Mouse (Mus musculus): Measurements from ENCODE around the gene Prmt9. TPM values are rescaled to one million over a fixed set of nuclear protein-coding genes. Genes with fewer than 3 reads are reported as not detected.

Gene Prmt9
- 24.8 and 29.3 TPM in 2 replicates for polyA plus RNA-seq (2014; fragmentation: Nextera tagmentation; extraction: Ambion mirVana)

GRCm38 (mm10) chr8:77549121-77549706 lies at the start of gene Prmt9:
TSS of gene Prmt9 (plus strand) at chr8:77549397.
- 3% methylated on average over 42 of the region's 42 CpGs for WGBS
- DNase-seq (peak; percentile 97), ATAC-seq (ENCODE audit: low FRiP score, low TSS enrichment) (peak; percentile 96)
- peak within 1 kb of the TSS; percentile 91 for H3K27ac ChIP-seq (replicated peaks; ENCODE audit: low read depth, low read length)
- H3K4me3 ChIP-seq (replicated peaks; ENCODE audit: low read depth, low read length) = peak within 1 kb of the TSS; percentile 79
- peaks cover 3% of the 10 kb centered on the region; the same call in 1 of the 2 replicates for H3K4me1 ChIP-seq (ENCODE audit: control insufficient read depth, insufficient read depth, low read length)
- no peaks in the 10 kb centered on the region for H3K27me3 ChIP-seq (ENCODE audit: control insufficient read depth, insufficient read depth, low read length)
- peak within 1 kb of the TSS; percentile 95 for H3K9ac ChIP-seq (replicated peaks; ENCODE audit: low read length)
- H3K9me3 ChIP-seq (ENCODE audit: control insufficient read depth, low read length) = no peaks in the 10 kb centered on the region
- H3K36me3 ChIP-seq (ENCODE audit: control insufficient read depth, insufficient read depth, low read length) = peaks cover 27% of the 10 kb centered on the region
- H3K4me2 ChIP-seq (ENCODE audit: low read length) = peak within 1 kb of the TSS; percentile 80

- no peaks in the 10 kb centered on the region for H3K36me3 ChIP-seq (ENCODE audit: control insufficient read depth, insufficient read depth, low read length)
- H3K27me3 ChIP-seq (ENCODE audit: control insufficient read depth, insufficient read depth, low read length) = no peaks in the 10 kb centered on the region
- no peak overlapping the region for H3K27ac ChIP-seq (replicated peaks; ENCODE audit: low read depth, low read length)
- no peak overlapping the region for H3K4me2 ChIP-seq (ENCODE audit: low read length)
- H3K9ac ChIP-seq (replicated peaks; ENCODE audit: low read length) = no peak overlapping the region
- no peaks in the 10 kb centered on the region for H3K4me1 ChIP-seq (ENCODE audit: control insufficient read depth, insufficient read depth, low read length)
- H3K4me3 ChIP-seq (replicated peaks; ENCODE audit: low read depth, low read length) = no peak overlapping the region
- ATAC-seq (ENCODE audit: low FRiP score, low TSS enrichment) (no peak), DNase-seq (no peak)
- no peaks in the 10 kb centered on the region for H3K9me3 ChIP-seq (ENCODE audit: control insufficient read depth, low read length)
- WGBS = 92% methylated on average over 3 of the region's 3 CpGs
Measured at GRCm38 (mm10) chr8:77500264-77500663, 48.9 kb upstream of the Prmt9 start.

GRCm38 (mm10) chr8:77501131-77501530 lies 48.1 kb upstream of the Prmt9 start:
- H3K4me3 ChIP-seq (replicated peaks; ENCODE audit: low read depth, low read length) = no peak overlapping the region
- ATAC-seq (ENCODE audit: low FRiP score, low TSS enrichment) (no peak), DNase-seq (no peak)
- H3K27me3 ChIP-seq (ENCODE audit: control insufficient read depth, insufficient read depth, low read length) = no peaks in the 10 kb centered on the region
- H3K27ac ChIP-seq (replicated peaks; ENCODE audit: low read depth, low read length) = no peak overlapping the region
- H3K9ac ChIP-seq (replicated peaks; ENCODE audit: low read length) = no peak overlapping the region
- H3K9me3 ChIP-seq (ENCODE audit: control insufficient read depth, low read length) = no peaks in the 10 kb centered on the region
- no peaks in the 10 kb centered on the region for H3K4me1 ChIP-seq (ENCODE audit: control insufficient read depth, insufficient read depth, low read length)
- H3K4me2 ChIP-seq (ENCODE audit: low read length) = no peak overlapping the region
- 92% methylated on average over 8 of the region's 8 CpGs for WGBS
- H3K36me3 ChIP-seq (ENCODE audit: control insufficient read depth, insufficient read depth, low read length) = no peaks in the 10 kb centered on the region

GRCm38 (mm10) chr8:77502547-77502946 lies 46.6 kb upstream of the Prmt9 start:
- ATAC-seq (ENCODE audit: low FRiP score, low TSS enrichment) (no peak), DNase-seq (no peak)
- no peak overlapping the region for H3K4me3 ChIP-seq (replicated peaks; ENCODE audit: low read depth, low read length)
- H3K9me3 ChIP-seq (ENCODE audit: control insufficient read depth, low read length) = no peaks in the 10 kb centered on the region
- H3K36me3 ChIP-seq (ENCODE audit: control insufficient read depth, insufficient read depth, low read length) = no peaks in the 10 kb centered on the region
- H3K27ac ChIP-seq (replicated peaks; ENCODE audit: low read depth, low read length) = no peak overlapping the region
- no peaks in the 10 kb centered on the region for H3K4me1 ChIP-seq (ENCODE audit: control insufficient read depth, insufficient read depth, low read length)
- H3K27me3 ChIP-seq (ENCODE audit: control insufficient read depth, insufficient read depth, low read length) = no peaks in the 10 kb centered on the region
- H3K4me2 ChIP-seq (ENCODE audit: low read length) = no peak overlapping the region
- WGBS = 93% methylated on average over 6 of the region's 6 CpGs
- H3K9ac ChIP-seq (replicated peaks; ENCODE audit: low read length) = no peak overlapping the region

GRCm38 (mm10) chr8:77506539-77506938 lies 42.7 kb upstream of the Prmt9 start:
- Histone ChIP-seq H3K27ac (replicated peaks; ENCODE audit: low read depth, low read length) (no peak overlapping the region), H3K36me3 (ENCODE audit: control insufficient read depth, insufficient read depth, low read length) (no peaks in the 10 kb centered on the region), H3K9me3 (ENCODE audit: control insufficient read depth, low read length) (no peaks in the 10 kb centered on the region), H3K4me2 (ENCODE audit: low read length) (no peak overlapping the region), H3K4me3 (replicated peaks; ENCODE audit: low read depth, low read length) (no peak overlapping the region), H3K4me1 (ENCODE audit: control insufficient read depth, insufficient read depth, low read length) (no peaks in the 10 kb centered on the region), H3K9ac (replicated peaks; ENCODE audit: low read length) (no peak overlapping the region), H3K27me3 (ENCODE audit: control insufficient read depth, insufficient read depth, low read length) (no peaks in the 10 kb centered on the region)
- DNase-seq (no peak), ATAC-seq (ENCODE audit: low FRiP score, low TSS enrichment) (no peak)
- WGBS = 83% methylated on average over 7 of the region's 7 CpGs

GRCm38 (mm10) chr8:77507510-77508035 lies 41.6 kb upstream of the Prmt9 start:
- no peak for ATAC-seq (ENCODE audit: low FRiP score, low TSS enrichment)
- no peak overlapping the region for H3K4me2 ChIP-seq (ENCODE audit: low read length)
- DNase-seq = no peak
- peaks cover 5% of the 10 kb centered on the region; the same call in 1 of the 2 replicates for H3K4me1 ChIP-seq (ENCODE audit: control insufficient read depth, insufficient read depth, low read length)
- WGBS = 90% methylated on average over 10 of the region's 10 CpGs
- no peak overlapping the region for H3K4me3 ChIP-seq (replicated peaks; ENCODE audit: low read depth, low read length)
- H3K27ac ChIP-seq (replicated peaks; ENCODE audit: low read depth, low read length) = no peak overlapping the region
- no peaks in the 10 kb centered on the region for H3K9me3 ChIP-seq (ENCODE audit: control insufficient read depth, low read length)
- no peak overlapping the region for H3K9ac ChIP-seq (replicated peaks; ENCODE audit: low read length)
- no peaks in the 10 kb centered on the region for H3K36me3 ChIP-seq (ENCODE audit: control insufficient read depth, insufficient read depth, low read length)
- no peaks in the 10 kb centered on the region for H3K27me3 ChIP-seq (ENCODE audit: control insufficient read depth, insufficient read depth, low read length)

GRCm38 (mm10) chr8:77509044-77509443 lies 40.2 kb upstream of the Prmt9 start:
- ATAC-seq (ENCODE audit: low FRiP score, low TSS enrichment) (no peak), DNase-seq (no peak)
- Histone ChIP-seq H3K4me2 (ENCODE audit: low read length) (no peak overlapping the region), H3K9me3 (ENCODE audit: control insufficient read depth, low read length) (no peaks in the 10 kb centered on the region), H3K4me1 (ENCODE audit: control insufficient read depth, insufficient read depth, low read length) (peaks cover 5% of the 10 kb centered on the region; the same call in 1 of the 2 replicates), H3K27me3 (ENCODE audit: control insufficient read depth, insufficient read depth, low read length) (0 out of 2 replicates have a peak, but pooled peaks cover 3% of the 10 kb centered on the region), H3K27ac (replicated peaks; ENCODE audit: low read depth, low read length) (no peak overlapping the region), H3K4me3 (replicated peaks; ENCODE audit: low read depth, low read length) (no peak overlapping the region), H3K9ac (replicated peaks; ENCODE audit: low read length) (no peak overlapping the region), H3K36me3 (ENCODE audit: control insufficient read depth, insufficient read depth, low read length) (no peaks in the 10 kb centered on the region)
- 90% methylated on average over 7 of the region's 7 CpGs for WGBS

GRCm38 (mm10) chr8:77510426-77510825 lies 38.8 kb upstream of the Prmt9 start:
- Histone ChIP-seq H3K27me3 (ENCODE audit: control insufficient read depth, insufficient read depth, low read length) (0 out of 2 replicates have a peak, but pooled peaks cover 3% of the 10 kb centered on the region), H3K4me2 (ENCODE audit: low read length) (no peak overlapping the region), H3K9me3 (ENCODE audit: control insufficient read depth, low read length) (no peaks in the 10 kb centered on the region), H3K4me3 (replicated peaks; ENCODE audit: low read depth, low read length) (no peak overlapping the region), H3K4me1 (ENCODE audit: control insufficient read depth, insufficient read depth, low read length) (peaks cover 5% of the 10 kb centered on the region; the same call in 1 of the 2 replicates), H3K36me3 (ENCODE audit: control insufficient read depth, insufficient read depth, low read length) (no peaks in the 10 kb centered on the region), H3K9ac (replicated peaks; ENCODE audit: low read length) (no peak overlapping the region), H3K27ac (replicated peaks; ENCODE audit: low read depth, low read length) (no peak overlapping the region)
- no peak for DNase-seq
- 78% methylated on average over 3 of the region's 3 CpGs for WGBS
- no peak for ATAC-seq (ENCODE audit: low FRiP score, low TSS enrichment)
